Mouse (Mus musculus) cerebellum, postnatal 14 days (tissue): ENCODE results near the gene Sephs2.
"Not testable (repeated sequence)": the region's sequence is repeated elsewhere in the genome, so short reads cannot be mapped to it uniquely, and the experiment has no call there.

Experiments
- DNase-seq, 2 experiments: peaks; one replicate each; pipeline ENCODE4 v3.0.0; 2021; ENCODE audit warnings: mixed read lengths in 2 of 2

The Sephs2 gene

GRCm38 (mm10) chr7:127270666-127271065, 3.2 kb downstream of the Sephs2 start:
- DNase-seq = no peak

DNA sequence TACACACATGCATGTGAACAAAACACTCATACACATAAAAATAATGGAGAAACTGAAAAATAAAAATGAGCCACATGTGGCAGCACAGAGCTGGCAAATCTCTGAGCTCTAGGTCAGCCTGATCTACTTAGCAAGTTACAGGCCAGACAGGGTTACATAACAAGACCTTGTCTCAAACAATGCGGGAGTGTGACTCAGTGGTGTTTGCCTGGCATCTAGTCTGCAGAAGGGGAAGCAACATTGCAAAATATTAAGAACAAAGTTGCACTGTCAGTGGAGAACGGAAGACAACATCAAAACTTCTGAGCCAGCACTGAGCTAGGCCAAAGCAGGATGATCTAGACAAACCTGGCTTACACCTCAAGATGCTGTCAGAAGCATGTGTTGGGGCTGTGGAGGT, 3.6 kb downstream of the Sephs2 start:
- no peak for DNase-seq

DNA sequence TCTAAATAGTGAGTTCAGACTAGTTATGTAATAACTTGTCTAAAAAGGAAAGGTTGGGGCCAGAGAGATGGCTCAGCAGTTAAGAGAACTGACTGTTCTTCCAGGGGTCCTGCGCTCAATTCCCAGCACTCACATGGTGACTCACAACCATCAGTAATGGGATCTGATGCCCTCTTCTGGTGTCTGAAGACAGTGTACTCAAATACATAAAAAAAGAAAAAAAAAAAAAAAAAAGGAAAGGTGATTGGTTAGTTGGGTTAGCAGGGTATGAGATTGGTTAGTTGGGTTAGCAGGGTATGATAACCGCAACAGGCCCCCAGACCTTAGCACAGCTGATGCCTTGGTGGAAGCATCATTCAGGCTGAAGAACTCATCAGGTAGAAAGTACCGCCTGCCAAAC, 10.3 kb downstream of the Sephs2 start:
- no peak for DNase-seq

DNA sequence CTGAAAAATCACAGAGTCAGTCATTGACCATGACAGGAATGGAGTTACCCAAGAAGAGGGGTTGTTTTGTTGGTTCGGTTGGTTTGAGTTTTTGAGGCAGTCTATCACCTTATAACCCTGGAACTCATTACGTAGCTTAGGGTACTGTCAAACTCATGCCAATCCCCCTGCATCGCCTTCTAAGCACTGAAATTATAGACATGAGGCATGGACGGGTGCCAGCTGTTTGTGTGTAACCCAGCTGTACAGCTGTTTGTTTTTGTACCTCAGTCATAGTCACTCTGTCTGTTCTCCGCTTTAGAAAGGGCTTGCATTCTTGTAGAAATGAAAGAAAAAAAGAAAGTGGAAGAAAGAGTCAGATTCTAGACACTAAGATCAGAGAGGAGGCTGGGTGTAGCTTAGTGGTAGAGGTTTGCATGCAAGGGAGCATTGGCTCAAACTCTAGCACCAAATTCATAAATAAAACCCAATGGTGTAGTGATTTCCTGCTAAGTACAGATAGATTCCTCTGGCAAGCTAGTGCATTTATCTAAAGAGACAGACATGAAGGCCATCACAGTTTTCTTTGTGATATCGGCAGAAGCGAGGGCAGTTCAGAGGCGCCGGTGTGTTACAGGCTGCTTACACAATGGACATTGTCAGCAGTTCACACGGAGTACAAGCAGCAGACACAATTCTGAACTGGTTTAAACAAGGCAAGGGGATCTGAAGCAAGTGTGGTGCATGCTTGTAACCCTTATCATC, 11.5 kb downstream of the Sephs2 start:
- DNase-seq = no peak

GRCm38 (mm10) chr7:127260309-127261111, 13.3 kb downstream of the Sephs2 start, which contains the start of gene Dctpp1:
Dctpp1 (minus strand) TSS chr7:127260709.
- peak; percentile 97 for DNase-seq

DNA sequence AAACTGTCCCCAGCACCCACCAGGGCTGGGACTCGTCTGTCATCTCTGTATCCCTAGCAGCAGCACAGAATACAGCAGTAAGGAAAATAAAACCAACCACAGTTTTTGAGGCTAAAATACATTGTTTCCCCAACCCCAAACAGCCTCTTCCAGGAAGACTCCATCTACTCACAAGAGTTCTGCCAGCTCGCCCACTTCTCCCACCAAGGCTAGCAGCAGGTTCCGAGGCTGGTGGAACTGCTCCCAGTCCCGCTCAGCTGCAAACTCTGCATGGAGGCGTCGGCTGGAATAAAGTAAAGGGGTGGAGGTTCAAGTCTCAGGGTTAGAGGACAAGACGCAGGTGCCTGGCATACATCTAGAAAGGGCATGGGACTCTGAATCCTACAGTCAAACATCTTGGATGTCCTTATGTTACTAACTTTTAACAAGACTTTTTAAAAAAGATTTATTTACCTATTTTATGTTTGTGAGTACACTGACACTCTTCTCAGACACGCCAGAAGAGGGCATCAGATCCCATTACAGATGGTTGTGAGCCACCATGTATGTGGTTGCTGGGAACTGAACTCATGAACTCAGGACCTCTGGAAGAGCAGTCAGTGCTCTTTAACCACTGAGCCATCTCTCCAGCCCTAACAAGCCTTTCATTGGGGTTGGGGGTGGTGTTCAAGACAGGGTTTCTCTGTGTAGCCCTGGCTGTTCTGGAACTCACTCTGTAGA, 14.5 kb downstream of the Sephs2 start:
- DNase-seq = no peak

- no peak for DNase-seq
These were observed 17.3 kb downstream of the Sephs2 start for GRCm38 (mm10) chr7:127256518-127256917.

GRCm38 (mm10) chr7:127255965-127256364, 17.9 kb downstream of the Sephs2 start:
- DNase-seq = no peak

DNA sequence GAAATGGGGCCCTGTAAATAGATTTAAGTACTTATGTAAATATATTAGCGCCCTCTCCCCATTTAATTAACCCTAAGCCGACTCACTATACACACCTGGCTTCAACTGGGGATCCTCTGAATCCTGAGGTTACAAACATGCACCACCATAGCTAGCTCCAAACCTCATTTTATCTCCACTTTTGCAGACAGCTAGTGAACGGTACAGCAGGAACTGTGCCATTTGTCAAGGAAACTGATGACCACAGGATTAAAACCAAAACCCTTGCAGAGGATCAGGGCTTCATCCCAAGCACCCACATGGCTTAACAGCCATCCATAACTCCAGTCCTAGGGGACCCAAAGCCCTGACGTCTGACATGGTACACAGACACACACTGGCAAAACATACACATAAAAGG, 18.8 kb downstream of the Sephs2 start:
- no peak for DNase-seq

DNA sequence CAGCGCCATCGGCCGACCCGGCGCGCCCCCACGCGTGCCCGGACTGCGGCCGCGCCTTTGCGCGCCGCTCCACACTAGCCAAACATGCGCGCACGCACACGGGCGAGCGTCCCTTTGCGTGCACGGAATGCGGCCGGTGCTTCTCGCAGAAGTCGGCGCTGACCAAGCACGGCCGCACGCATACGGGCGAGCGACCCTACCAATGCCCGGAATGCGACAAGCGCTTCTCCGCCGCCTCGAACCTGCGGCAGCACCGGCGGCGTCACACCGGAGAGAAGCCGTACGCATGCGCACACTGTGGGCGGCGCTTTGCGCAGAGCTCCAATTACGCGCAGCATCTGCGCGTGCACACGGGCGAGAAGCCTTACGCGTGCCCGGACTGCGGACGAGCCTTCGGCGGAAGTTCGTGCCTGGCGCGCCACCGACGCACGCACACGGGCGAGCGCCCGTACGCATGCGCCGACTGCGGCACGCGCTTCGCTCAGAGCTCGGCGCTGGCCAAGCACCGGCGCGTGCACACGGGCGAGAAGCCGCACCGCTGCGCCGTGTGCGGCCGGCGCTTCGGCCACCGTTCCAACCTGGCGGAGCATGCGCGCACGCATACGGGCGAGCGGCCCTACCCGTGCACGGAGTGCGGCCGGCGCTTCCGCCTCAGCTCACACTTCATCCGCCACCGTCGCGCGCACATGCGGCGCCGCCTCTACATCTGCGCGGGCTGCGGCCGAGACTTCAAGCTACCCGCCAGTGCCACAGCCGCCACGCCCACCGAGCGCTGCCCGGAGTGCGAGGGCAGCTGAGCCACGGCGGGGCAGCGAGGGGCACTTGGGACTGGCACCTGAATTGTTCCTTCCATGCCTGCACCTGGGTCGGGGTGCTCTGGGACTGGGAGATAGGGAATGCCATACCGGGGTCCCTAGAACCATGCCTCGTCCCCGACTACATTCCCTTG, 19.8 kb downstream of the Sephs2 start:
- peak; percentile 98 for DNase-seq

DNA sequence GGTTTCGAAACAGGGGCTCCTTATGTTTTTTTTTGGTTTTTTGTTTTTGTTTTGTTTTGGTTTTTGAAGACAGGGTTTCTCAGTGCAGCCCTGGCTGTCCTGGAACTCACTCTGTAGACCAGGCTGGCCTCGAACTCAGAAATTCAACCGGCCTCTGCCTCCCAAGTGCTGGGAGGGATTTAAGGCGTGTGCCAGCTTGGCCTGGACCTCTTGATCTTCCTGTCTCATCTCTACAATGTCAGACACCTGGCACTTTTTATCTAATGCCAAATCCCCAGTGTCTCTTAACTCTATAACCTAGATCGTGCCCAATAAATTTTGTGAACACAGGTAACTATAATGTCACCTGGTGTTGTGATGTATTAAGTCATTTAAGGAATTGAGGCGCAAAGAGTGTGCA, 20.5 kb downstream of the Sephs2 start:
- DNase-seq = no peak

GRCm38 (mm10) chr7:127252414-127252813, 21.4 kb downstream of the Sephs2 start:
- peak; percentile 38 to 51 for DNase-seq

DNA sequence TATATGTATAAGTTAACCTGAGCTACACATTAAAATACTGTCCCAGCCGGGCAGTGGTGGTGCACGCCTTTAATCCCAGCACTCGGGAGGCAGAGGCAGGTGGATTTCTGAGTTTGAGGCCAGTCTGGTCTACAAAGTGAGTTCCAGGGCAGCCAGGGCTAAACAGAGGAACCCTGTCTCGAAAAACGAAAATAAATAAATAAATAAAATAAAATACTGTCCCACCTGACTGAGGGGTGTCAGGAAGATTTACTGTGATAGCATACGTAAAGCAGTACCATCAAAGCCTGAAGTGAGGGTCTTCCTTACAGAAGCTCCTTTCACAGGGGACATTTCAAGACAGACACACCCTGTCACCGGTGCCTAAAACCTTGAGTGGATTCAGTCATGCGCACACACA, 23.3 kb downstream of the Sephs2 start:
- DNase-seq = not testable (repeated sequence)

GRCm38 (mm10) chr7:127244658-127245510, 29.0 kb downstream of the Sephs2 start:
- peak; percentile 40 to 51 for DNase-seq

- peak; percentile 98 for DNase-seq
These were observed 29.8 kb downstream of the Sephs2 start, which contains the start of gene Zfp771 for GRCm38 (mm10) chr7:127243870-127244657. Zfp771 (plus strand) TSS chr7:127244274.

DNA sequence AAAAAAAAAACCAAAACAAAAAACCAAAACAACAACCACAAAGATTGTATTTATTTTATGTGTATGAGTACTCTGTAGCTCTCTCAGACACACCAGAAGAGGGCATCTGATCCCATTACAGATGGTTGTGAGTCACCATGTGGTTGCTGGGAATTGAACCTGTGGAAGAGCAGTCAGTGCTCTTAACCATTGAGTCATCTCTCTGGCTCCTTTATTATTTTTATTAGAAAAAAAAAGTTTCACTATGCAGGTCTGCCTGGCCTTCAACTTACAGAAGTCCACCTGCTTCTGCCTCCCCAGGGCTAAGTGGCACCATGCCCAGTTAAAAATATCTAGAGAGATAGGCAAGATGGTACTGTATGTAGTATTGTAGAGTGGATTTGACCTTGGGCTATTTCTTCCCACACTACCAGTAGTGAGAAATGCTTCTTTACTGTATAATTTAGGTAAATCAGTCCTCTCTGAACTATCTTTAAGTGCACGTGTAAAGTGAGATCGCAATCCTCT, 30.4 kb downstream of the Sephs2 start:
- DNase-seq = no peak

DNA sequence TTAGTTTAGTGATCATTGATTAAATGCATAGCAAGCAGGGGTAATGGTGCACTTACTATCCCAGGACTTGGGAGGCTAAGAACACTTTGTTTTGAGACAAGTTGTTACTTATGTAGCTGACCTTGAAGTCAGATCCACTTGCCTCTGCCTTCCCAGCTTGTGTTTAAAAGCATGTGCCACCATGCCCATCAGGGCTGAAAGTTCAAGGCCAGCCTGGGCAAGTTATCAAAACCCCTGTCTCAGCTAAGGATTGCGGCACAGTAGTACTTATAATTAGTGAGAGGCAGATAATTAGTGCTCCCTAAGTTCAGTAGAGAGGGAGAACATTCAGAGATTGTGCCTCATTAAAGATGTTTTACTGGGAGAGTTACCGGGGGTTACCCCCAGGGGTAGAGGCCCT, 39.1 kb downstream of the Sephs2 start:
- DNase-seq = no peak

DNA sequence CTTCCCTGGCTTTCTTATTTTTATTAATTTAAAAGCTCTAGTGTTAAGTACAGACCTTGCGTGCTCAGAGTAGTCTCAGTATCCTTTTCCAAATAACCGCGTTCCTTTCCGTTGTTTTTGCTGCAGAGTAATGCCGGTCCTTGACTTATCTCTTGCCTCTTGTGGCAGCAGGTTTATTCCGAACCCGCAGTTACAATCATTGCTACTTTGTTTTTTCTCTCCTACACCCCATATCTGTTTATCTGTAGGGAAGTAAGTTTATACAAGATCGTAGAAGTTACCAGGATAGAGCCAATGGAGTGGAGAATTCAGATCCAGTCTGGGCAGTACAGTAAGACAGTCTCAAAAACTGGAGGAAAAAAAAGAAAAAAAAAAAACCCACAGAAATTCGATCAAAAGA, 40.1 kb downstream of the Sephs2 start:
- no peak for DNase-seq

DNA sequence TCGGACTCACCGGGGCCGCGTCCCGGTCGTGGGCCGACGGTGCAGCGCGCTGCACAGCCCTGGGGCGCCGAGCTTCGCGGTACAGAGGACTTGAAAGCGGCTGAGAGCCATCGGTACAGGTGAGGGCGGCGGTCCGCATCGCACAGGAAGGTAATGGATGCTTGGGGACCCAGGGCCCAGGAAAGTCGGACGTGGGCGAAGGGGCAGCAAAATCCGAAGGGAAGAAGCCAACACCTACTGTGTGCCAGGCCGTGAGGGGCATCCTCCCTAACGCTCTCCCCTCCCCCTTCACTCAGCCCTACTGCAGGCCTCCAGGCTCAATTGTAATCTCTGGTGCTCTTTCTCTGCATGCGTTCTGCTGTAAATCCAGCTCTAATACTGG, 40.5 kb downstream of the Sephs2 start:
- DNase-seq = no peak
